Mouse (Mus musculus): ENCODE results near the gene Aym1.

GRCm38 (mm10) chr5:113347593-113347992, 9.5 kb upstream of the Aym1 start:
- no peak for TF ChIP-seq POLR2A (IDR thresholded peaks at IDR 0.05; ENCODE audit: low read depth, low read length)
- no peak for TF ChIP-seq CTCF (conservative IDR thresholded peaks at IDR 0.05; ENCODE audit: insufficient read depth, insufficient read length, low read depth, low read length)
